Mouse (Mus musculus): Measurements from ENCODE around the gene Gm10974. TPM values are rescaled to one million over a fixed set of nuclear protein-coding genes. Genes with fewer than 3 reads are reported as not detected.

The Gm10974 gene
- total RNA-seq, 1 experiment from 2014 or later = not detected

Other genes starting within 250 kb of the Gm10974 start
- 30.2 to 96.4 TPM (median 40.2 TPM) in 3 replicates for gene Lrrk1, start 22.4 kb downstream of the Gm10974 start, total RNA-seq (2017)
- 0.39 to 1.2 TPM in 2 of 3 replicates, not detected in the other for gene Aldh1a3, start 61.6 kb downstream of the Gm10974 start, total RNA-seq (2017)